Mouse (Mus musculus): ENCODE measurements around the gene Gm20807.
"Not testable (repeated sequence)": the region's sequence is repeated elsewhere in the genome, so short reads cannot be mapped to it uniquely, and the experiment has no call there.

Gene Gm20807

GRCm38 (mm10) chrY:13042591-13042990 is at the start of gene Gm20807:
Gene Gm20807 (plus strand): TSS chrY:13042891.
- DNase-seq (ENCODE audit: low read depth, low spot score), result not testable (repeated sequence)
